Mouse (Mus musculus) CD4-positive, CD25-positive, alpha-beta regulatory T cell, adult 2 months (primary cell): ENCODE data around the gene Ppp1r1b.

Source experiments
- DNase-seq: peaks from one replicate; pipeline ENCODE4 v3.0.0-alpha.2; 2012; ENCODE audit warnings: low read depth, low spot score

Gene Ppp1r1b

GRCm38 (mm10) chr11:98328371-98329069 lies 19.7 kb upstream of the Ppp1r1b start:
- DNase-seq = no peak

GRCm38 (mm10) chr11:98329081-98329959 lies 18.9 kb upstream of the Ppp1r1b start, which contains the start of gene Neurod2:
Gene Neurod2 (minus strand): TSS chr11:98329648.
- no peak for DNase-seq

- DNase-seq = no peak
Measured at GRCm38 (mm10) chr11:98329960-98330744, 18.1 kb upstream of the Ppp1r1b start.

- no peak for DNase-seq
Measured at GRCm38 (mm10) chr11:98330745-98331204, 17.4 kb upstream of the Ppp1r1b start.

GRCm38 (mm10) chr11:98331401-98331800 lies 16.8 kb upstream of the Ppp1r1b start:
- no peak for DNase-seq

GRCm38 (mm10) chr11:98332186-98332585 lies 16.0 kb upstream of the Ppp1r1b start:
- no peak for DNase-seq

- DNase-seq = no peak
Measured at GRCm38 (mm10) chr11:98332841-98333240, 15.4 kb upstream of the Ppp1r1b start.

- no peak for DNase-seq
Measured at GRCm38 (mm10) chr11:98333263-98333696, 14.9 kb upstream of the Ppp1r1b start.

- no peak for DNase-seq
Measured at GRCm38 (mm10) chr11:98333981-98334741, 14.0 kb upstream of the Ppp1r1b start.

- DNase-seq = peak; percentile 48
Measured at GRCm38 (mm10) chr11:98335250-98335649, 13.0 kb upstream of the Ppp1r1b start.

- DNase-seq = peak; percentile 64
Measured at GRCm38 (mm10) chr11:98336245-98337107, 11.7 kb upstream of the Ppp1r1b start.

GRCm38 (mm10) chr11:98338507-98338961 lies 9.7 kb upstream of the Ppp1r1b start:
- peak; percentile 41 for DNase-seq

GRCm38 (mm10) chr11:98339071-98339501 lies 9.1 kb upstream of the Ppp1r1b start:
- DNase-seq = no peak

GRCm38 (mm10) chr11:98339679-98340287 lies 8.4 kb upstream of the Ppp1r1b start:
- no peak for DNase-seq

- no peak for DNase-seq
Measured at GRCm38 (mm10) chr11:98340597-98340996, 7.6 kb upstream of the Ppp1r1b start.

GRCm38 (mm10) chr11:98341174-98341573 lies 7.0 kb upstream of the Ppp1r1b start:
- no peak for DNase-seq

- peak; percentile 92 for DNase-seq
Measured at GRCm38 (mm10) chr11:98342000-98342945, 5.9 kb upstream of the Ppp1r1b start.

GRCm38 (mm10) chr11:98345253-98345652 lies 3.0 kb upstream of the Ppp1r1b start:
- peak; percentile 84 for DNase-seq
